Mouse (Mus musculus) kidney, postnatal 36 days (tissue): ENCODE measurements around the gene Capns2.

ENCODE experiments used
- DNase-seq, 2 experiments: peaks; one replicate each; pipeline ENCODE4 v3.0.0; 2021 to 2022; ENCODE audit warnings: mixed read lengths in 2 of 2

Gene Capns2

DNA sequence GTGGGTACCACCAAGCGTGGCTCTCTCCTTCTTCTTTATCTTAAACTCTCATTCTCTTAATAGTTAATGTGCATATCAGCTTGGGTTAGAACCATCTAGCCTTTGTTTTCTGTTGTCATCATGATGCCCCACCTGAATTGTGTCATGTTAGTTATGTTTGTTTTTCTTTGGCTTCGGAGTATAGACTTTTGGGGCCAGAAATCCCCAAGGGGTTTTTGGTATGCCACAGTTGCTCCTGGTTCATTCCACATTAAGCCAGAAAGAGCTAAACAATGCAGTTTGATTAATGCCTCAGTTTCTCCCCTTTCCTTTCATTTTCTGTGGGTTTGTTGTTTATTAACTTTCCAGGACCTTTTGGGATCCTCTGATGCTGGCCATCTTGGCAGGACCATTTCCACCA, 7.2 kb downstream of the Capns2 start:
- no peak for DNase-seq

DNA sequence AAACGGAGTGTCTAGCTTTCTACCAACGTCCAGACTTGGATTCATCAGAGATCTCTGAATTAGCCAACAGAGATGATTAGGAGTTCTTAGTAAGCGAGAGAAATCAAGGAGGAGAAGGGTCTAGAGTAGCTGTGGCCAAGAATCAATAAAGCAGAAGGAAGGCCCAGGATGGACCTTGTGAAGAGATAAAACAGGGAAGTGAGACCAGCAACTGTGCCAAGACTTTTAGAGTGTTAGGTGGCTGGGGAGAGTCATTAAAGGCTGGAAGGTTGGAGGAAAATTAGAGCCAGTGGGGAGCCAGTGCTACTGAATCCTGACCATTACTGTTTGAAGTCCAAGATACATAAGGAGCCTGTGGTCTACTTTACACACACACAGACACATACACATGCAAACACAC, 10.3 kb downstream of the Capns2 start:
- no peak for DNase-seq

DNA sequence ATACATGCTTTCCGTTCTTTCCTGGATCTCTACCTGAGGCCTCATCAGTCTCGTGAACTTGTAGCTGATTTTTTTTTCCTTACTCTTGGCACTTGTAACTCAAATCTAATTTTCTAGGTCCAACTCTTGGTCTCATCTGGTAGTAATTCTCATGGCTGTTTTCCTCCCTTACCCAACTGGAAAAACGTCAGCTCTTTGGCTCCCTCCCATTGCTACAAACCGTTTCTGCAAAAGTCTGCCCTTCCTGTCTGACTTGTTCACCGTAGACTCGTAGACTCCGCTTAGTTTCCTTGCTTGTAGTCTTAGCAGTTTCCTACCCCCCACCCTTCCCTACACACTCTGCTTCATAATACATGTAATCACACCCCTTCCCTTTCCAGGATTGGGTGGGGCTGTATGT, 12.2 kb downstream of the Capns2 start:
- no peak for DNase-seq

DNA sequence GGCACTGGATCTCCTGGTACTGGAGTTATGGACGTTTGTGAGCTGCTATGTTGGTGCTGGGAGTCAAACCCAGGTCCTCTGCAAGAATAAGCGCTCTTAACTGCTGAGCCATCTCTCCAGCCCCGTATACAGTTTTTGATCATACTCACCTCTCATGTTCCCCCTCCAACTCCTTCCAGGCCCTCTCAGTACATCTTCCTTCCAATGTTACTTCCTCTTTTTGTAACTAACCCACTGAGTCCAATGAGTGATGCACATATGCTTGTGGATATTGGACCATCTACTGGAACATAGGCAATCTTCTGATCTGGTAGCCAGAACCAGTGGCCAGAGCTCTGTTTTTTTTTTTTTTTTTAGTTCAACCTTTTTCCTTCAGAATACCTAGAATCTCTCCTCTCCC, 14.9 kb downstream of the Capns2 start:
- no peak for DNase-seq

DNA sequence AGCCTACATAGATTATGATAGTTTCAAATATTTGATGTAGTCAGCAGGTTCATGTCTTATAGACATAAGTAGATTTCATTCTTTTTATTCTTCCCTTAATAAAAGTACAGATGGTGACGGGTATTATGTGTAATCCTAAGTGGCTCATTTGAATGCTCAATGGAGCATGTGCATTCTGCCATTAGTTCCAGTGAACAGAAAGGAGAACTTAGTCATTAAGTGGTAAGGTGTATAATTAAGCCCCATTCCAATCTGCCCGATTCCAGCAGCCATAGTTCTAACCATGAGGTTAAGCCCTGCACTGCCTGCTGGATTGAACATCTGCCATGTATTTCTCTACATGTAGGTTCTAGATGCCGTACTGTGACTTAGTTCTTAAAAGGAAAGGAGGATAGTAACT, 20.6 kb downstream of the Capns2 start:
- no peak for DNase-seq

DNA sequence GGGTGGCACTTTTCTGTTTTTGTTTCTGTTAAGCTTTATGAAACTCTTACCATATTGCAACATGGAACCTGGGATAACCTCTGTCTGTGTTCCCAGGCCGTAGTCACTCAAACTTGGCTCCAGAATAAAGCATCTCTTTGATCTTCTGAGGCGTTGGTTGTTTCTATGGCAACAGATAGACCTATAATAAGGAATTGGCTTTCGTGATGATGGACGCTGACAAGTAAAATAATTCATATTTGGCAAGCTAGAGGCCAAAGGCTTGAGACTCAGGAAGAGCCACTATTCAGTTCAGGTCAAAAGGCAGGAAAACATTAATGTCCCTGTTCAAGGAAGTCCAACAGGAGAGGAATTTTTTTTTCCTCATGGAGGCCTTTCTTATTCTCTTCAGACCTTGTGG, 27.8 kb downstream of the Capns2 start:
- DNase-seq, result no peak

DNA sequence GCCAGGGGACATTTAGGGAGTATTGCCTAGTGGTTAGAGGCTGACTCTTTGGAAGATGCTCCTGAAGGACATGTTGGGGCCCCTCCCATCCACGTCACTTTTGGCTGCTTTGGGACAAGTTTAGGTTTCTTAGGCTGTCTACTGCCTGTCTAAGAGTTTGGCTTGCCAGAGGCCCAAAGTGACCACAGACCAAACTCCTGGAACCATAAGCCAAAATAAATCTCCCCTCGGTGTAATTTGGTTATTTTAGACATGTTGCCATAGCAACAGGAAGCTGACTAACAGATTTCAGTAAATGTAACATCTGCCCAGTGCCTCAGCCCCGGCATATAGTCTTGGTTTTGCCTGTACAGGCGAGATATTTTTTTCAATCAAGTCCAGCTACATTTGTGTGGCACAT, 36.8 kb downstream of the Capns2 start:
- DNase-seq, result no peak

DNA sequence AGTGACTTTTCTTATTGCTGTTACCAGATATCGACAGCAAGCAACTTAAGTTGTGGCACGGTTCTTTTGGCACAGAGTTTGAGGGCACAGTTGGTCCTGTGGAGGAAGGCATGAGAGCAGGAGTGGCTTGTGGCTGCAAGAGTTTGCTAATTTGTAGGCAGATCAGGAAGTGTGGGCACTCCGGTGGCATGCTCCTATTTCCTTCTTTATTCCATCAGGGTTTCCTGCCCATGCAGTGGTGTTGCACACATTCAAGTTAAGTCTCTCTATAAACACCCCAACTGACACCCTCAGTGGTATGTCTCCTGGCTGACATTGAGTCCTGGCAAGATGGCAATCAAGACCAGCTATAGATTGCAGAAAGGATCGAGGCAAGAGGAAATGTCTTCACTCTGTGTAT, 47.9 kb downstream of the Capns2 start:
- DNase-seq, result no peak

DNA sequence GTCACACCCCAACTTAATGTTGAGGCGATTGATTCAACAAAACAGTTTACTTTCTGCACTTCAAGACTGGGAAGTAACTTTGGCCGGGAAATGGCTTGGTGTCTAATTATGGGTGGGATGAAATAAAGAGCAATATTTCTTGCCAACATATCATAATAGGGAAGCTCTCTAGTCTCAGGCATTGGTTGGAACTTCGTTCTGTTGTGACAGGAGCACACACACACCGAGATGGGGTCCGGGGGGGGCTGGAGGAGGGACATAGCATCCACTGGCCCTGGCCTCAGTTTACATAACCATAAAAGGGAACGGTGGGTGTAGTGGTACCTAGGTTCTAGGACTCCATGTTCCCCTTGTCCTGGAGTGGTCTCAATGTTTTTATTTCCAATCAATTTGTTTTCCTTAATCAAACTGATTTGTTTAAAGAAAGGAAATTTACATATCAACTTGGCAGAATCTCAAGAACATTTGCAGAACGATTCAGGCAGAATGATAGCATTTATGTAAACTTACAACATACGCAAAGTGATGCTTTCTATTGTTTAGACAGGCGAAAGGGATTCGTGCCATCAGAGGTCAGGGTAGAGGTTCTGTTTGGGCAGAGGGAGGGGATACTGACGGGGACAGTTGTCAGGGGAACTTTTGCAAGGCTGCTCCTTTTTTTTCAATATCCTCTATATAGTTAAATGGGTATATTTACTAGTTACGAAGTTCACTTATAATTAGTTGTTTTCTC, 49.6 kb downstream of the Capns2 start:
- no peak for DNase-seq
